Mouse (Mus musculus): ENCODE data around the gene Ssh2.
A peak's percentile ranks its signal among the peaks of the same experiment; 100 is the strongest.

DNA sequence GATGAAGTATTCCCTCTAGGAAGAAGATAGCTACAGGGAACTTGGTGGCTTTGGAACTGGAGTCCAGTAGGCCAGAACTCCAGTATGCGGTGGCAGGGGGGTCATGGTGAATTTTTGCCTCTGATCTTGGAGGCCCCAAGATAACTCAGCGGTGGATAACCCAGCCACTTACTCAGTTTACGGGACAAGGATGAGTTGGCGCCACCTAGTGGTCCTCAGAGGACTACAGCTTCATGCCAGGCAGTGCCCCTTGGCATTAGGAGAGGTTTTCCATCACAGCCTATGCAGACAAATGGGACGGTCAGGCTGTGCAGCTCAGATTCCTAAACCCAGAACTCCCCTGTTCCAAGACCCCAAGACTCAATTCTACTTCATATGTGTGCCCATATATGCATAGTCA, 285.3 kb downstream of the Ssh2 start:
- TF ChIP-seq CTCF (IDR thresholded peaks at IDR 0.05; ENCODE audit: borderline replicate concordance, insufficient read depth, low read length) (peak; percentile 86; the same call in 1 of the 2 replicates), POLR2A (IDR thresholded peaks at IDR 0.05; ENCODE audit: low read depth, low read length) (no peak)
